Mouse (Mus musculus) T-helper 17 cell (primary cell): ENCODE data around the gene Dner.

Experiments used
- in situ Hi-C, 2 experiments: fragments of 300-600 bp; cut with MboI, MseI; formaldehyde crosslinking; loops; 1 replicate in 1 of 2; 2 replicates in 1 of 2; pipeline ENCODE4 v1.15.1; 2025; ENCODE audit warnings: high pct_unique_total_duplicates in 2 of 2

Gene Dner

GRCm38 (mm10) chr1:84404880-84405279 lies 291.1 kb downstream of the Dner start:
- in situ Hi-C loops = loop anchor here in 1 of 2 experiments (5.0 kb wide), 1 partner anchor 103 kb away; no protein-coding TSS in a partner anchor

GRCm38 (mm10) chr1:84402154-84402553 lies 293.9 kb downstream of the Dner start:
- in situ Hi-C loops = no loop called here

DNA sequence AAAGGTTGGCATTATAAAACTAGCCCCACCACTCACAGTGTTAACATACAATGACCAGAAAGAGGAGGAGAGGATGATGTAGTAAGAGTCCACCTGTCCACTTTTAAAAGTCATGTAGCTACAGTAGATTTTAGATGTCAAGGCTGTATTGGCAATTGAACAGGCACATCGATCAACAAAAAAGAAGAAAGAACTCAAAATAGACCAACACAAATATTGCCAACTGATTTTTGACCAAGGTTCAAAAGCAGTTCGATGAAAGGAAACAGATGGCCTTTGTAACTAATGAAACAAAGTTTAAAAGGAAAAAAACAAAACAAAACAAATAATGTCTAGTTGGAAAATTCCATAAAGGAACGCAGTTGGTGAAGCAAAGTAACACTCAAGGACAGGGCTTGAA lies 296.4 kb downstream of the Dner start:
- in situ Hi-C loops = no loop called here

- in situ Hi-C loops = no loop called here
Measured at GRCm38 (mm10) chr1:84399118-84399517, 296.9 kb downstream of the Dner start.

- in situ Hi-C loops = no loop called here
Measured at GRCm38 (mm10) chr1:84396787-84397186, 299.2 kb downstream of the Dner start.

DNA sequence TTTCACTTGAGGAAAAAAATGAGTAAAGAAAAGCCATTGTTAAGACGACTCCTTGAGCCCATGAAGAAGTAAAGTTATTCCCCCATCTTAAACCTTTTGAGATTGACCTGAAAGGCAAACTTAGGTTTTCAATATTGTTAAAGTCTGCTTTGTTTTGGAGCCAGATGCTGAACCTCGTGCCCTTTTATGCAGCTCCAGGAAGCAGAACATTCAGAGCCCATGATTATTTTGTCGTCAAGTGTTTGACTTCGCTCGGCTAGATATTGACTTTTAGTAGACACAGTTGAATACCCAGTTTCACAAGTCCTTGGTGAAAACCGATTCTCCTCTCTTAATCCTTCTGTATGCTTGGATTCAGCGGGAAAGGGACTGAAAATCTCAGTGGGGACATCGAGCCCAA lies 300.1 kb downstream of the Dner start:
- in situ Hi-C loops = no loop called here

- in situ Hi-C loops = no loop called here
Measured at GRCm38 (mm10) chr1:84390961-84391360, 305.1 kb downstream of the Dner start.

- in situ Hi-C loops = no loop called here
Measured at GRCm38 (mm10) chr1:84387616-84388015, 308.4 kb downstream of the Dner start.

- in situ Hi-C loops = no loop called here
Measured at GRCm38 (mm10) chr1:84386481-84387146, 309.4 kb downstream of the Dner start.

GRCm38 (mm10) chr1:84382709-84383108 lies 313.3 kb downstream of the Dner start:
- in situ Hi-C loops = no loop called here

DNA sequence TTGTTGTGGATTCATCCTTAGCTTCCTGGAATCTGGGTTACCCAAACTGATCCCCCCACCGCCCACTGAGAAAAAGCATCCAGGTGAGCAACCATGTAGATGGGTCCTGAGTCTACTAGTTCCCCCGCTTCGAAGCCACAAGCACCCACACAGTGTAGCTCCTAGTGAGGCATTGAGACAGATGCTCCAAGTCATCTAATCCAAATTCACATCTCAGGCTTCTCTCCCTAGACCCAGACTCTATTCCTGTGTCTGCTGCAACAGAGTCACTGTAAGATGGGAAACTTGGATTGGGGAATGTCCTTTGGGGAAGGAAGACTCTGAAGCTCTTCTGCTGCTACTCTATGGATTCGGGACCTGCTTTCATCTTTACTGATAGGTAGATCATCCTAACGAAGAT lies 314.0 kb downstream of the Dner start:
- in situ Hi-C loops = no loop called here

GRCm38 (mm10) chr1:84380895-84381294 lies 315.1 kb downstream of the Dner start:
- in situ Hi-C loops = no loop called here

- in situ Hi-C loops = no loop called here
Measured at GRCm38 (mm10) chr1:84367733-84368132, 328.3 kb downstream of the Dner start.

GRCm38 (mm10) chr1:84366553-84366952 lies 329.5 kb downstream of the Dner start:
- in situ Hi-C loops = no loop called here

DNA sequence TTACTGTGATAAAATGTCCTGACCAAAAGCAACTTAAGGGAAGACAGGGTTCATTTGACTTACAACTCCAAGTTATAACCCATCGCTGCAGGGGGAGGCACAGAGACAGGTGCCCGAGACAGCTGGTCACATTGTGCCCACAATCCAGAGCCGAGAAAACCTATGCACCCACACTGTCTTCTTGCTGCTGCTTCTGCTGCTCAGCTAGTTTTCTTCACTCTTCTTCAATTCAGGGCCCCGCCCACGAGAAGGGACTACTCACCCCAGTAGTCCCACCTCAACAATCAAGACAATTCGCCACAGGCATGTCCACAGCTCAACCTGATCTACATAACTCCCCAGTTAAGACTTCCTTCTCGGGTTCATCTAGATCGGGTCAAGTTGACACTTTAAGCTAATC lies 332.1 kb downstream of the Dner start, which contains the start of gene Pid1:
Pid1 (minus strand) TSS at position 214 of the 400 bp plus-strand sequence.
- in situ Hi-C loops = no loop called here

GRCm38 (mm10) chr1:84362709-84363617 lies 333.1 kb downstream of the Dner start:
- in situ Hi-C loops = no loop called here

DNA sequence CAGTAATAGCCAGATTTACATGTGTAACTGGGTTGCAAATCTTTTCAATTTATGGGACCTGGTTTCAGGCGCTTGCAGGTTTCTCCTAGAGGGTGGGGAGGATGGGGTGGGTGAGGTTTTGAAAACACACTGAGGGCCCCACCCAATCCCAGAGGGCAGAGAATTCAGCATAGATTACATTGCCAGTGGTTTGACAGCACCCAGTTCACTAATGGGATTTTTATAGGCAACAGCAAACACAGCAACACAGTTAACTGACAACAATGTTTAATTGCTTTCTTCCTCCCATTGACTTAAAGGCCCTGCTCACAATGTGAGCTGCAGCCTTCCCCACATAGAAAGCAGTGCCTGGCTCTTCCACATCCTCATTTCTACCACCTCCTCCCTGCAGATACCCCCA lies 333.8 kb downstream of the Dner start:
- in situ Hi-C loops = no loop called here

- in situ Hi-C loops = no loop called here
Measured at GRCm38 (mm10) chr1:84361389-84361788, 334.6 kb downstream of the Dner start.

DNA sequence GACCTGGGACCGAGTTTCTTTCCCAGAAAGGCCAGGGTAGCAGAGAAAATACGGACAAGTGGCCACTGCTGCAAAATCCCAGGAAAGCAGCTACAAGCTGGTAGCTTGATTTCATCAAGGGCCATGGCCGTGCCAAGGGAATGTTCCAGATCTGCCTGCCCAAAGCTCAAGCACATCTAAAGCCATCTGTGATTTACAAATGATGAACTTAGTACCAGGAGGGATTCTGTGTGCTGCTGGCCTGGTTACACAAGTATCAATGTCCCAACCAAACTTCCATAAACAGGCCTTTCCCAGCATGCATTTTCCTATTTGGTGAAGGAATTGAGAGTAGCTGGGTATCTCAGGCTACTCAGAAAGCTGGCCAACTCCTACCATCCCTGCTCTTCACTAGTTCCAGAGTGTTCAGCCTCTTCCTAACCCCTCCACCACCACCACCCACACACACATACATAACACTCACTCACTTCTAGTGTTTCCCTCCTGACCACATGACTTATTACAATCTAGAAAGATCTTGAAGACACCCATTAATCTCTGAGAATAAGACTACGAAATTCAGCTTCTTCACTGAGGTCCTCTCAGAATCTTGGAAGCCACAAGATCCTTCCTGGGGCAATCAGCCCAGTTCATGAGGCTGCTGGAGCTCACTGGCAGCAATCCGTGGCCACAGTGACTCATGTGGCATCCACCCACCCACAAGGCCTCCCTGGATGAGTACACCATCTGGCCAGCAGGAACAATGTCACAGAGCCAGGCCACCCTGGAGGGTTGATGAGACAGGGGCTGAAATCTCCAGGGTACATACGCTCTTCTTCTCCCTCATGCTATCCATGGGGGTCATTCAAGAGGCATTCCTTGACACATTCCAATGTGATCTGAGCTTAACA lies 336.2 kb downstream of the Dner start:
- in situ Hi-C loops = no loop called here

- in situ Hi-C loops = no loop called here
Measured at GRCm38 (mm10) chr1:84357216-84357615, 338.8 kb downstream of the Dner start.

DNA sequence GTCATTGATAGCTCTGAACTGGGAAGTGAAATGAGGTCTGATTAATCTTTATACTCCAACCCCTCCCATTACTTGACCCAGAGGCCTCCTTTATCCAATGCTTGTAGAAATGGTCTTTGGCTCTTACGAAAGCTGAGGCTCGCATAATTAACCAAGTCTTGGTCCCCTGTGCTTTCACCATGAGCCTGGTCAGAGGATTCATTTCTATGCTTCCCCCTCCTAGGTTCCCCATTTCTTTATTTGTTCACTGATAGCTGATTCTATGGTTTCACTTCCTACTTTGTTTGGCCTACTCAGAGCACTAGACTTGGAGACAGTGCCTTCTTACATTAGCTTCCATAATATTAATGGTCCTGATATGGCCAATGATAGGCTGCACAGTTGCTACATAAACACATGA lies 345.8 kb downstream of the Dner start:
- in situ Hi-C loops = no loop called here
